Mouse (Mus musculus) neural tube, embryonic 15.5 days (tissue): ENCODE results near the gene Cnot6. TPM values are rescaled to one million over a fixed set of nuclear protein-coding genes. Genes with fewer than 3 reads are reported as not detected.

Experiments used
- ATAC-seq: fragments of 200-750 bp; cut with Nextera tagmentation; 2 replicates; pipeline ENCODE4 v1.8.0; 2017; ENCODE audit warnings: mild to moderate bottlenecking, moderate TSS enrichment, moderate library complexity; ENCODE audit not compliant: low FRiP score
- H3K27ac ChIP-seq: fragments of 300-500 bp; sonication (generic); replicated peaks from 2 replicates; pipeline ENCODE4 v1.5.1; 2015; ENCODE audit warnings: mild to moderate bottlenecking, inconsistent platforms
- H3K27me3 ChIP-seq: fragments of 300-500 bp; sonication (generic); replicated peaks from 2 replicates; pipeline ENCODE4 v1.6.1; 2015; ENCODE audit warnings: inconsistent platforms
- H3K36me3 ChIP-seq: fragments of 300-500 bp; sonication (generic); 2 replicates; pipeline ENCODE4 v1.6.1; 2015; ENCODE audit warnings: inconsistent platforms
- H3K4me1 ChIP-seq: fragments of 300-500 bp; sonication (generic); 2 replicates; pipeline ENCODE4 v1.6.1; 2015; ENCODE audit warnings: inconsistent platforms
- H3K4me2 ChIP-seq: fragments of 300-500 bp; sonication (generic); 2 replicates; pipeline ENCODE4 v1.6.1; 2015; ENCODE audit warnings: inconsistent platforms, mild to moderate bottlenecking, moderate library complexity
- H3K4me3 ChIP-seq: fragments of 300-500 bp; sonication (generic); replicated peaks from 2 replicates; pipeline ENCODE4 v1.5.1; 2015; ENCODE audit warnings: mild to moderate bottlenecking, inconsistent platforms
- H3K9ac ChIP-seq: fragments of 300-500 bp; sonication (generic); replicated peaks from 2 replicates; pipeline ENCODE4 v1.6.1; 2015; ENCODE audit warnings: mild to moderate bottlenecking, inconsistent platforms
- H3K9me3 ChIP-seq: fragments of 300-500 bp; sonication (generic); replicated peaks from 2 replicates; pipeline ENCODE4 v1.6.1; 2016; ENCODE audit warnings: inconsistent platforms
- WGBS: fragments of 180-500 bp; shearing (Covaris S2); methylation state at CpG from one replicate; pipeline ENCODE4 v1.1.7; 2015; ENCODE audit warnings: mixed read lengths; 5-methylcytosine and 5-hydroxymethylcytosine counted together
- polyA plus RNA-seq: library from polyadenylated mRNA; unstranded; fragments of >200 nt; fragmentation: Nextera tagmentation; extraction: Ambion mirVana; gene quantifications from 2 replicates; pipeline ENCODE4 v1.2.1, GENCODE M21; 2015

Cnot6 gene
- polyA plus RNA-seq = 31.2 and 34.6 TPM in 2 replicates

DNA sequence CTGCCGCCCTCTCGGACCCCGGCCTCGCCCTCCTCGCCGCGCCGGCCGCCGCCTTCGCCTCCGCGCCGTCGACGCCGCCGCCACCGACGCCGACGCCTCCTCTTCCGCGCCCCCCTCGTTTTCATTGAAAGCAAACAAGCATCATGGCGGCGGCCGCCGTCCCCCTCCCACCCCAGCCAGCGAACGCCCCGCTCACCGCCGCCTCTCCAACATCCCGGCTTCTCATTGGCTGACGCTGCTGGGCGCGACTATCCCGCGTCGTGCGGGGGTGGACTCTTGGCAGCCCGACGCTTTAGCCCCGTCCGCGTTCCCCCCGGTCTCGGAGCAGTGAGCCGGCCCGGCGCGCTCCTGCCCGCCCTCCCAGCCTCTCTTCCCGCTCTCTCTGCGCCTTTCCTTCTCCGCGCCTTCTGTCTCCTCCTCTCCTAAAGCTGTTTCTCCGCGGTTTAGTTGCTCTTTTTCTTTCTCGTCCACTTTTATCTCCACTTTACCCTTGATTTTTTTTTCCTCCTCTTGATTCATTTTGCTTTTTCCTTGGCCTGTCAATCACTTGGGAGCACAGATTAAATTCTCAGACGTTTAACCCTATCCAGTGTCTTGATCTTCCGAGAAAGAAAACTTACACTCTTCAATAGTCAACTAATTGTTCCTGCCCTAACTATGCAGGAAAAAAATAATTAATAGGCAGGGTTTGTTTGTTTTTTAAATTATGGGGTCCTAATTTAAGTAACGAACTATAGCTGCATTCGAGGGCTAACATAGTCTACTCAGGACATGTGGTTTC is at the start of gene Cnot6:
Gene Cnot6, minus strand, starts transcription at position 169 of the 781 bp plus-strand sequence.
- Histone ChIP-seq H3K27me3 (no peaks in the 10 kb centered on the region), H3K36me3 (no peaks in the 10 kb centered on the region), H3K9me3 (no peaks in the 10 kb centered on the region), H3K9ac (peak within 1 kb of the TSS; percentile 85), H3K4me2 (peak within 1 kb of the TSS; percentile 73), H3K4me3 (peak within 1 kb of the TSS; percentile 96), H3K4me1 (peaks cover 39% of the 10 kb centered on the region), H3K27ac (peak within 1 kb of the TSS; percentile 95)
- ATAC-seq = peak; percentile 96
- under 1% methylated on average over 60 of the region's 65 CpGs for WGBS

DNA sequence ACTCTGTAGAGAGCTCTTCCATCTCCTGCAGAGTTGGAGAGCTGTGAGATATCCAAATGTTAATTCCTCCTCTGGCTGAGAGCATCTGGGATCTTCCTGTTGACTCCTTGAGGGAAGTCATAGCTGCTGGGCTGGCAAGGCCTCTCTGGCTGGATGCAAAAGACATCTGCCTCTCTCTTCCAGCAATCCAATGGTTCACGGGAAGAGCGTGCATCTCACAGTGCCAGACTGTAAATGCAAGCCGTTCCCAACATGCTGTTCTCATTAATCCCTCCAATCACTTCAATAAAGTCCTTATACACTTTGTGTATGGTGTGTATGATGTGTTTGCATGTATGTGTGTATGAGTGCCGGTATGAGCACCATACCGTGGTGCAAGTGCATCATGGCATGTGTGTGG is 48.6 kb upstream of the Cnot6 start:
- Histone ChIP-seq H3K27me3 (no peaks in the 10 kb centered on the region), H3K9me3 (no peaks in the 10 kb centered on the region), H3K27ac (no peak overlapping the region), H3K36me3 (no peaks in the 10 kb centered on the region), H3K9ac (no peak overlapping the region), H3K4me2 (no peak overlapping the region), H3K4me3 (no peak overlapping the region), H3K4me1 (no peaks in the 10 kb centered on the region)
- 91% methylated on average over 5 of the region's 5 CpGs for WGBS
- no peak for ATAC-seq

DNA sequence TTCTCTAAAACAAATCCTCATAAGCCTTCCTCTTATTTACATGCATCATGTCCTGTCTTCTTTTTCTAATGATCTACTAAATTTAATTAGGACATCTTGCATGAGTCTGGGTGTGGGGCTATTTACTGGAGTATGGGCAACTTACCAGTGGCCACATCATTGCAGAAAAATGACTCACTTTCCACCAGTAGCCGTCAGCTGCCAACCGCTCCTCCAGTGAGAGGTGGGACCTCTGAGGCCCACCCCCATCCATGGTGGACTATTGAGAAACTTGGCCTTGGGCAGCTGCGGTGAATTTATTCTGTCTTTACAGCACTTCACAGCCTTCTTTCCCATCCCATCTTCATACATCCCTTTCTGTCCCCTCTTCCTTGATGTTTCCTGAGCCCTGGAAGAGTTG is 45.6 kb upstream of the Cnot6 start:
- no peaks in the 10 kb centered on the region for H3K4me1 ChIP-seq
- H3K4me2 ChIP-seq = no peak overlapping the region
- no peaks in the 10 kb centered on the region for H3K27me3 ChIP-seq
- H3K27ac ChIP-seq = no peak overlapping the region
- H3K9ac ChIP-seq = no peak overlapping the region
- H3K36me3 ChIP-seq = no peaks in the 10 kb centered on the region
- no peak for ATAC-seq
- no peaks in the 10 kb centered on the region for H3K9me3 ChIP-seq
- H3K4me3 ChIP-seq = no peak overlapping the region
- WGBS = 93% methylated on average over 3 of the region's 3 CpGs

DNA sequence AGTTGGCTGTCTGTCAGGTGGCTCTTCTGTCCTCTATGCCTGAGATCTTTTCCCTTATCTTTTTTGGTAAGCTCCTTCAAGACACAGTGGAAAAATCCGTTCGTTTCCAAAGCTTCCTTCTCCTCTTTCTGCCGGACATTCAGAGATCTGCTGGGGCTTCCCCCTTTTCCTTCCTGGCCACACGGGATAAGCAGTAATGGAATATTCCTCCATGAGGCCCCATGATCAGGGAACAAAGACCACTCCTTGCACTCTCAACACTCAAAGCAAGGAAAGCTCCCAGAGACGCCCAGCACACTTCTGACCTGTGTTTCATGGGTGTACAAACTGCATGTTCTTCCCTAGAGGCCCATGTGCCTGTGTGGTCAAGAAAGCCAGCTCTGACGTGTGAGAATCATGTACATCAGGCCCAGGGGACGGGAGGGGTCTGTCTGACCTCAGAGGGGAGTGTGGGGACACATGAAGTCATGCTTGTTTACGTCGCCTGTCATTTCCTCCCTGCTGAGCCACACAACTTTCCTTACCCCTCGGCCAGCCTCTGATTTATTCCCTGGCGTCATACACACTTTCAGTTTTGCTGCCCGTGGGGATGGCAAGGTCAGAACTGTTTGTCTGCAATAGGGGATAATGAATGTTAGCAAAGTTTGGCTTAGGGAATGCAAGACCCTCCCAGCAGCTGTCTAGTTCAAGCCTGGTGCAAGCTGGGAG is 42.6 kb upstream of the Cnot6 start:
- no peaks in the 10 kb centered on the region for H3K27me3 ChIP-seq
- no peaks in the 10 kb centered on the region for H3K4me1 ChIP-seq
- no peak overlapping the region for H3K9ac ChIP-seq
- H3K36me3 ChIP-seq = no peaks in the 10 kb centered on the region
- ATAC-seq = no peak
- H3K4me3 ChIP-seq = no peak overlapping the region
- H3K4me2 ChIP-seq = no peak overlapping the region
- H3K27ac ChIP-seq = no peak overlapping the region
- 46% methylated on average over 12 of the region's 12 CpGs for WGBS
- H3K9me3 ChIP-seq = no peaks in the 10 kb centered on the region

DNA sequence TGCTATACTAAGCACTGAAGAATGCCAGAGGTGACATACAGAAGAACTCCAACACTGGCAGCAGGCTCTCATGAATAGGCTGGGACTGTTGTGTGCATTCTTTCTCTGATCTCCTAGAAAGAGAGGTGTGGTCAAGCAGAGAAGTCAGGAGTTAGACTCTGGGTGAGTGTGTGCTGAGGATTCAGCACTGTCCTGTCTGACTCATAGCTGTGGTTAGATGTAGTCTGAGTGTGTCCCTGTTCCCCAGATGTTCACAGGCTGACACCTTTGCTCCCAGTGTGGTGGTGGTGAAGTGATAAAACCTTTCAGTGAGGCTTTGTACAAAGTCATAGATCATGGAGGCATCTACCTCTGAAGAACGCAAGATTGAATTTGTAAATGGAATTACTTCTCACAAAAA is 34.2 kb upstream of the Cnot6 start:
- Histone ChIP-seq H3K9me3 (no peaks in the 10 kb centered on the region; the same call in 1 of the 2 replicates), H3K36me3 (no peaks in the 10 kb centered on the region), H3K27ac (no peak overlapping the region), H3K4me3 (no peak overlapping the region), H3K9ac (no peak overlapping the region), H3K4me2 (no peak overlapping the region), H3K27me3 (no peaks in the 10 kb centered on the region), H3K4me1 (no peaks in the 10 kb centered on the region)
- 100% methylated on average over 1 of the region's 1 CpGs for WGBS
- ATAC-seq = no peak

DNA sequence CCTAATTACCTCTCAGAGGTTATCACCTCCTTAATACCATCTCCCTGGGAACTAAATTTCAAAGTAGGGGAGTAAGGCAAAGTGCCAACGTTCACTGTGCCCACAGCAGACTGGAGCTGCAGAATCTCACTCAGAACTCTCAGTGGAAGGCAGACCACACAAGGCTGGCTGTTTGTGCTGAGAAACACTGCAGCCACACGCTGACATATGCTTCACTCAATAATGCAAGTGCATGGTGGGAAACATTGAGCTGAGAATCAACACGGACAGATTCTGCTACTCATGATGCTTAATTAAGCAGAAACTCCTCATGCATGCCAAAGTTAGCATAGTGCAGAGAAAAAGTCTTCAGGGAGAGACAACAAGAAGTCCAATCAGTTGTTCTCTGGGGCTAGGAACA is 33.3 kb upstream of the Cnot6 start:
- 62% methylated on average over 3 of the region's 3 CpGs for WGBS

DNA sequence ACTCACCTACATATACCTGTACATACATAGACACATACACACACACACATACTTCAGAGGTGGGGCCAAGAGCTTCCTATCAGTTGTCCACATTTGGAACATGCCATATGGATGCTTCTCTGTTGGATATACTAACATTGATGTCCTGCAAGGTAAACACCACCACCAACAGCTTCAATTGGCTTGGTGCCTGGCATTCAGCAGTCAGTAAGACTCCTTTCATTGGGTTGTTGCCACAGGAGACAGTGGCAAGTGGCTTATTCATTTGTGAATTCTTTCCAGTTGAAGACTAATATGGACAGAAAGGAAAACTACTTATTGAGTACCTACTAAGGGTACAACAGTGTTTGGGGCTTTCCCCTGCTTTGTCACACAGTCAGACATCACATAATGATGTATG is 32.5 kb upstream of the Cnot6 start:
- H3K4me1 ChIP-seq = no peaks in the 10 kb centered on the region
- H3K9ac ChIP-seq = no peak overlapping the region
- no peaks in the 10 kb centered on the region; the same call in 1 of the 2 replicates for H3K9me3 ChIP-seq
- no peaks in the 10 kb centered on the region for H3K36me3 ChIP-seq
- no peak for ATAC-seq
- no peaks in the 10 kb centered on the region for H3K27me3 ChIP-seq
- H3K4me2 ChIP-seq = no peak overlapping the region
- H3K27ac ChIP-seq = no peak overlapping the region
- no peak overlapping the region for H3K4me3 ChIP-seq

More for the DNA sequence above, 33.3 kb upstream of the Cnot6 start:
- no peak for ATAC-seq
- Histone ChIP-seq H3K9ac (no peak overlapping the region), H3K4me1 (no peaks in the 10 kb centered on the region), H3K4me3 (no peak overlapping the region), H3K9me3 (no peaks in the 10 kb centered on the region; the same call in 1 of the 2 replicates), H3K27ac (no peak overlapping the region), H3K27me3 (no peaks in the 10 kb centered on the region), H3K36me3 (no peaks in the 10 kb centered on the region), H3K4me2 (no peak overlapping the region)

DNA sequence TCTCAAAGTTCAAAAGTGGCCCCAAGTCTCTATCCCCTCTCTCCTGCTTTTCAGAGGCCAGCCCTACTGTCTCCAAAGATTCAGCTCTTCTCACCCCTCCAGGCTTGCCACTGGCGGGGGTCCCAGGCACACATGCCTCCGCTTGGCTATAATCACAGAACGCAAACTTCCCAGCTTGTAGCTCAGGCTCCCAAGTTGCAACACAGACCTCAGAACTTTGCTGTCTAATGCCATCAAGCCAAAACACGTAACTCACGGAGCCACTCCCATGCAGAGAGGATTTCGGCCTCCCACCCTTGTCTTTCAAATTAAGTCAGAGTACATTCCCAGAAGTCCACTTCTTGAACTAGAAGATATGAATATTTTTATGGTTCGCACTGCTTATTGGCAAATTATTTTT is 31.1 kb upstream of the Cnot6 start:
- Histone ChIP-seq H3K4me2 (no peak overlapping the region), H3K9me3 (no peaks in the 10 kb centered on the region), H3K9ac (no peak overlapping the region), H3K4me3 (no peak overlapping the region), H3K27ac (no peak overlapping the region), H3K4me1 (no peaks in the 10 kb centered on the region; the same call in 1 of the 2 replicates), H3K27me3 (no peaks in the 10 kb centered on the region), H3K36me3 (no peaks in the 10 kb centered on the region)
- ATAC-seq = no peak
- 91% methylated on average over 7 of the region's 7 CpGs for WGBS

DNA sequence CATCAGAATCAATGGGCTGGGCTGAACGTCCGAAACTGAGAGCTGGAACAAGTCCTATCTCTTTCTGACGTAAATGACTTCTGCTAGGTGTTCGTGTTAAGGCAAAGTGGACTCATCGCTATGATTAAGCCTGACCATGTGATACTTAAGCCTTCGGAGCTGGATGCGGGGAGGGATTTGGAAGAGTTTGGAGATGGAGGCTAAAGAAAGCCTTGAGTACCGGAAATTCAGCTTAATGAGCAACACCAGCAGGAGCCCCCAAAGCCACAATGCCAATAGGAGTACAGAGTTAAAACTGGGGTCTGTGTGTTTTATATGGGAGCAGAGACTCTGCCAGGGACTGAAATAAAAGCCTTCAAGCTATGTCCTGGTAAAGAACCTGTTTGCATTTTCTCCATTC is 29.7 kb upstream of the Cnot6 start:
- WGBS = 79% methylated on average over 8 of the region's 8 CpGs
- no peak overlapping the region for H3K27ac ChIP-seq
- no peak for ATAC-seq
- no peak overlapping the region for H3K4me3 ChIP-seq
- no peak overlapping the region for H3K9ac ChIP-seq
- no peaks in the 10 kb centered on the region; the same call in 1 of the 2 replicates for H3K4me1 ChIP-seq
- no peaks in the 10 kb centered on the region for H3K9me3 ChIP-seq
- H3K27me3 ChIP-seq = no peaks in the 10 kb centered on the region
- H3K4me2 ChIP-seq = no peak overlapping the region
- no peaks in the 10 kb centered on the region for H3K36me3 ChIP-seq

DNA sequence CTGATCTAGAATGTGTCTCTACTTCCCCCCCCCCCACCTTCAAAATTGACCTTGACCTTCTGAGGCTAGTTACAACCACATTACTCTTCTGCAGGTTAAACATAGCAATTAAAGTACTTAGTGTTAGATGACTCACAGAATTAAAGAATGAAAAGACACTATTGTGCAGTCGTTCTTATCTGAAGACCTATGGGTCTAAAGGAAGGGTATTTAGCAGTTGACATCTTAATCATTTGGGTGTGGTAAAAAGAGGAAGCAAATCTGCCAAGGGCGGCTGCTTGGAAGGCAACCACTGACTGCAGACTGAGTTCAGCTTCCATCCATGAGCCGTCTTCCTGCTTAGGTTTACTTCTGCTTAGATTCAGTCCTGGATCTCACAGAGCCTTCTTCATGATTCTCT is 27.3 kb upstream of the Cnot6 start:
- H3K36me3 ChIP-seq = no peaks in the 10 kb centered on the region
- no peaks in the 10 kb centered on the region; the same call in 1 of the 2 replicates for H3K4me1 ChIP-seq
- WGBS = 77% methylated on average over 3 of the region's 3 CpGs
- H3K9me3 ChIP-seq = no peaks in the 10 kb centered on the region
- H3K27me3 ChIP-seq = no peaks in the 10 kb centered on the region
- H3K9ac ChIP-seq = no peak overlapping the region
- no peak overlapping the region for H3K4me2 ChIP-seq
- H3K4me3 ChIP-seq = no peak overlapping the region
- ATAC-seq = no peak
- no peak overlapping the region for H3K27ac ChIP-seq

DNA sequence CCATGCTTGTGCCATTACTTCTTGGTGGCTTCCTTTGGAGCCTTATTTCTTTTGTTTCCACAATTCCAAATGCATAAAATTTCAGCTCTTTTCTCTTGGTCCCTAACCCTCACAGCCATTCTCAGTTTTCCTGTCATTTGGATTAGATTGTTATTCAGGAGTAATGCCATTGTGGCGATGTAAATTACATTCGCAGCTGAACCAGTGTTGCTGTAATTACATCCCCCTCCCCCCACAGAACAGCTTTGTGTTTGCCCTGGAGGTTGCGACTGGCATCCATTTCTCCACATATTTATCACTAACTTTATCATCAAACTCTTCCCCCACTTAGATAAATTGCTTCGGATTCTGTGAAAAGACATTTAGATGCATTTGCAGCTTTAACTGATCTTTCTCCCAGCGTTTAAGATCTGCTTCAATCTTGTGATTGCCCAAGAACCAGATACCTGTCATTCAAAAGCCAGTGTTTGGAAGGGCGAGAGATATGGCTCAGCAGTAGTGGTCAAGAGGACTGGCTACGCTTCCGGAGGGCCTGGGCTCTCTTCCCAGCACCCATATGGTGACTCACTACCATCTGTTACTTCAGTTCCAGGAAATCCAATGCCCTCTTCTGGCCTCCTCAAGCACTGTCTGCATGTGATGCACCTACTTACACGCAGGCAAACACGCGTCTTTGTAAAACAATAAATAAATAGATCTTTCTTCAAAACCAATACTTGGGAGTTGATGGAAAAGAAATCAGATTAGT is 26.3 kb upstream of the Cnot6 start:
- H3K27ac ChIP-seq = no peak overlapping the region; the same call in 1 of the 2 replicates
- no peaks in the 10 kb centered on the region for H3K27me3 ChIP-seq
- no peak for ATAC-seq
- no peak overlapping the region for H3K9ac ChIP-seq
- H3K9me3 ChIP-seq = no peaks in the 10 kb centered on the region
- 62% methylated on average over 11 of the region's 11 CpGs for WGBS
- no peak overlapping the region for H3K4me2 ChIP-seq
- H3K4me1 ChIP-seq = no peaks in the 10 kb centered on the region; the same call in 1 of the 2 replicates
- H3K4me3 ChIP-seq = no peak overlapping the region
- no peaks in the 10 kb centered on the region for H3K36me3 ChIP-seq
